Mouse (Mus musculus) large intestine, adult 2 months (tissue): ENCODE measurements around the gene Gm45618. TPM values are rescaled to one million over a fixed set of nuclear protein-coding genes. Genes with fewer than 3 reads are reported as not detected.
"Not testable (repeated sequence)": the region's sequence is repeated elsewhere in the genome, so short reads cannot be mapped to it uniquely, and the experiment has no call there.

ENCODE experiments used
- DNase-seq: peaks from one replicate; pipeline ENCODE4 v3.0.0-alpha.2; 2012; ENCODE audit warnings: low read depth, low spot score
- WGBS: fragments of 180-500 bp; shearing (Covaris S2); methylation state at CpG from one replicate; pipeline ENCODE4 v1.1.7; 2018; 5-methylcytosine and 5-hydroxymethylcytosine counted together
- polyA plus RNA-seq: library from polyadenylated mRNA; depleted of rRNA; stranded (reverse); fragments of >200 nt; gene quantifications from 2 replicates; pipeline ENCODE4 v1.2.3, GENCODE M21; 2012; rRNA removed

The Gm45618 gene
- polyA plus RNA-seq: not detected in 2 replicates

GRCm38 (mm10) chr7:142120629-142121028 lies at the start of gene Gm45618:
Gm45618 (minus strand) TSS chr7:142120729.
- not testable (repeated sequence) for DNase-seq
- 44% methylated on average over 1 of the region's 1 CpGs for WGBS

- no peak for DNase-seq
Measured at GRCm38 (mm10) chr7:142169836-142170235, 49.3 kb upstream of the Gm45618 start.

GRCm38 (mm10) chr7:142165639-142166038 lies 45.1 kb upstream of the Gm45618 start, which contains the start of gene Gm4553:
Gm4553 (minus strand) TSS chr7:142165739.
- not testable (repeated sequence) for DNase-seq

More at GRCm38 (mm10) chr7:142169836-142170235, 49.3 kb upstream of the Gm45618 start:
- WGBS: 55% methylated on average over 3 of the region's 3 CpGs

GRCm38 (mm10) chr7:142159366-142159765 lies 38.8 kb upstream of the Gm45618 start:
- 94% methylated on average over 3 of the region's 3 CpGs for WGBS
- no peak for DNase-seq

- 11% methylated on average over 2 of the region's 2 CpGs for WGBS
- DNase-seq: not testable (repeated sequence)
Measured at GRCm38 (mm10) chr7:142157013-142157412, 36.5 kb upstream of the Gm45618 start, which contains the start of gene Gm29735. Gm29735 (minus strand) TSS chr7:142157113.

GRCm38 (mm10) chr7:142155308-142155707 lies 34.8 kb upstream of the Gm45618 start:
- DNase-seq: peak; percentile 33
- WGBS: 11% methylated on average over 1 of the region's 1 CpGs

GRCm38 (mm10) chr7:142152191-142152590 lies 31.7 kb upstream of the Gm45618 start:
- WGBS: 69% methylated on average over 4 of the region's 4 CpGs
- DNase-seq: no peak

- DNase-seq: no peak
Measured at GRCm38 (mm10) chr7:142148633-142149032, 28.1 kb upstream of the Gm45618 start.

- WGBS: 0% methylated on average over 1 of the region's 1 CpGs
- peak; percentile 51 for DNase-seq
Measured at GRCm38 (mm10) chr7:142146033-142146432, 25.5 kb upstream of the Gm45618 start.

GRCm38 (mm10) chr7:142145413-142145940 lies 24.9 kb upstream of the Gm45618 start:
- DNase-seq: no peak
- 52% methylated on average over 4 of the region's 4 CpGs for WGBS

- WGBS: 86% methylated on average over 1 of the region's 1 CpGs
Measured at GRCm38 (mm10) chr7:142144507-142144906, 24.0 kb upstream of the Gm45618 start, which contains the start of gene Gm45337. Gm45337 (minus strand) TSS chr7:142144607.

GRCm38 (mm10) chr7:142143506-142144010 lies 23.0 kb upstream of the Gm45618 start:
- not testable (repeated sequence) for DNase-seq
- 13% methylated on average over 1 of the region's 1 CpGs for WGBS

More at GRCm38 (mm10) chr7:142144507-142144906, 24.0 kb upstream of the Gm45618 start, which contains the start of gene Gm45337:
- DNase-seq: no peak

GRCm38 (mm10) chr7:142140696-142141095 lies 20.2 kb upstream of the Gm45618 start:
- DNase-seq: no peak
- 2% methylated on average over 1 of the region's 1 CpGs for WGBS

GRCm38 (mm10) chr7:142135934-142136333 lies 15.4 kb upstream of the Gm45618 start, which contains the start of gene Gm39115:
Gm39115 (minus strand) TSS chr7:142136034.
- WGBS: 14% methylated on average over 2 of the region's 2 CpGs
- DNase-seq: not testable (repeated sequence)

GRCm38 (mm10) chr7:142134206-142134995 lies 13.9 kb upstream of the Gm45618 start:
- 44% methylated on average over 4 of the region's 4 CpGs for whole genome bisulfite sequencing
- no peak for DNase-seq

- WGBS: 62% methylated on average over 4 of the region's 4 CpGs
- DNase-seq: no peak
Measured at GRCm38 (mm10) chr7:142128843-142129242, 8.3 kb upstream of the Gm45618 start.

GRCm38 (mm10) chr7:142119632-142120031 lies 897 bp downstream of the Gm45618 start:
- 11% methylated on average over 5 of the region's 5 CpGs for WGBS
- no peak for DNase-seq

GRCm38 (mm10) chr7:142104747-142105146 lies 15.8 kb downstream of the Gm45618 start:
- DNase-seq: no peak
- WGBS: 42% methylated on average over 5 of the region's 5 CpGs

GRCm38 (mm10) chr7:142097776-142098175 lies 22.8 kb downstream of the Gm45618 start:
- peak; percentile 55 for DNase-seq
- WGBS: 4% methylated on average over 9 of the region's 9 CpGs

GRCm38 (mm10) chr7:142096701-142097100 lies 23.8 kb downstream of the Gm45618 start:
- WGBS: 87% methylated on average over 4 of the region's 4 CpGs
- no peak for DNase-seq
